Mouse (Mus musculus): ENCODE measurements around the gene Spag9.

DNA sequence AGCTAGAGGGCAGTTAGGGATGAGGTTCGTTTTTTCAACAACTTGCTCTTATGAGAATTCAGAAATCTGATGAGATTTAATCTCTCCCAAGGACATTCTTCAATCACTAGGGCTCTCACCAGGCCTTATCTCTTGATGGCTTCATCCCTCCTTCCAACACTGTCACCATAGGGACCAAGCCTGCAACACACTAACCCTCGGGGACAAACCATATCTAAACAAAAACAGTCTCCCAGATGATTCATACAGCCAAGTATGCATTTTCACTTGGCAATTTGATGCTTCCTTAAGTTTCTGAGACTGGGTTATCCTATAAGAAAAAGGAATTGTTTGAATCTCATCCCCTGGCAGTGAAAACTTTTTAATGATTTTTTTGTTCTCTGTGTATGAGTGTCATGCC, 37.1 kb downstream of the Spag9 start:
- TF ChIP-seq EP300 (IDR thresholded peaks at IDR 0.05; ENCODE audit: insufficient read depth, low read depth, low read length) (no peak), POLR2A (IDR thresholded peaks at IDR 0.05; ENCODE audit: insufficient read depth, low read length) (no peak), CTCF (IDR thresholded peaks at IDR 0.05; ENCODE audit: low read depth, low read length) (no peak)

All from ES-Bruce4 (cell line).